Mouse (Mus musculus): Measurements from ENCODE around the gene Hist2h2ab.
"Not testable (repeated sequence)": the region's sequence is repeated elsewhere in the genome, so short reads cannot be mapped to it uniquely, and the experiment has no call there.

Hist2h2ab gene

GRCm38 (mm10) chr3:96198601-96199251, 20.9 kb upstream of the Hist2h2ab start:
- DNase-seq, result not testable (repeated sequence)

- no peak for DNase-seq
Measured at GRCm38 (mm10) chr3:96199731-96200130, 19.9 kb upstream of the Hist2h2ab start.

GRCm38 (mm10) chr3:96207819-96208218, 11.8 kb upstream of the Hist2h2ab start:
- DNase-seq, result no peak

- no peak for DNase-seq
Measured at GRCm38 (mm10) chr3:96209242-96209641, 10.4 kb upstream of the Hist2h2ab start.

GRCm38 (mm10) chr3:96219191-96219641, 449 bp upstream of the Hist2h2ab start:
- DNase-seq, result peak; percentile 37

- DNase-seq, result not testable (repeated sequence)
Measured at GRCm38 (mm10) chr3:96220131-96220764, 583 bp downstream of the Hist2h2ab start.

- DNase-seq, result peak; percentile 93
Measured at GRCm38 (mm10) chr3:96220765-96221639, 1.3 kb downstream of the Hist2h2ab start, which contains the start of the genes Hist2h2ac and Hist2h2be. Gene Hist2h2ac (minus strand): TSS chr3:96220880. Gene Hist2h2be (plus strand): TSS chr3:96221119.

- no peak for DNase-seq
Measured at GRCm38 (mm10) chr3:96221640-96222038, 2.0 kb downstream of the Hist2h2ab start.

GRCm38 (mm10) chr3:96222774-96223173, 3.1 kb downstream of the Hist2h2ab start:
- no peak for DNase-seq

- no peak for DNase-seq
Measured at GRCm38 (mm10) chr3:96225421-96225820, 5.8 kb downstream of the Hist2h2ab start.

- no peak for DNase-seq
Measured at GRCm38 (mm10) chr3:96226695-96227648, 7.3 kb downstream of the Hist2h2ab start.

- no peak for DNase-seq
Measured at GRCm38 (mm10) chr3:96228828-96229227, 9.2 kb downstream of the Hist2h2ab start.

- DNase-seq, result no peak
Measured at GRCm38 (mm10) chr3:96230404-96230803, 10.7 kb downstream of the Hist2h2ab start.

GRCm38 (mm10) chr3:96230910-96231757, 11.5 kb downstream of the Hist2h2ab start:
- no peak for DNase-seq

GRCm38 (mm10) chr3:96231758-96232120, 12.1 kb downstream of the Hist2h2ab start:
- no peak for DNase-seq

- DNase-seq, result no peak
Measured at GRCm38 (mm10) chr3:96234914-96235313, 15.2 kb downstream of the Hist2h2ab start.

- DNase-seq, result no peak
Measured at GRCm38 (mm10) chr3:96235836-96236235, 16.2 kb downstream of the Hist2h2ab start.

GRCm38 (mm10) chr3:96236834-96237334, 17.2 kb downstream of the Hist2h2ab start:
- no peak for DNase-seq

- DNase-seq, result no peak
Measured at GRCm38 (mm10) chr3:96237335-96237903, 17.8 kb downstream of the Hist2h2ab start.

GRCm38 (mm10) chr3:96237904-96238511, 18.3 kb downstream of the Hist2h2ab start:
- DNase-seq, result no peak
